Mouse (Mus musculus): Measurements from ENCODE around the gene Olfr95.

DNA sequence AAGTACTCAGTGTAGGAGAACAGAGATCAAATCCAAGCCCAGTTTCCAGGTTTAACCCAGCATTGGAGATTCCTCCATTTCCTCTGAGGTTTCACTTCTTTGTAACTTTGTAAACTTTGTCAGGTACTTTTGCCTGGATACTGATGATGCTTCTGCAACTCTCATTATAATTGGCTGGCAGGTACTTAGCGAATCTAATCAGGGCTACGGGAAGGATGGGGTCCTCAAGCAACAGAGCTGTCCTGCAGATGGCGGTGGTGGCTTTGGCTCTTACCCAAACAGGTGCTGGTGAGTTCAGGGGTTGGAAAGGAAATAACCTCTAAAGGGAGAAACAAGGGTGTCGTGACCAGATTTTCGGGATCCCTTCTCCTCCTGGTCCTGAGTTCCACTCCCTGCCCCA, 33.8 kb upstream of the Olfr95 start:
- TF ChIP-seq CTCF (IDR thresholded peaks at IDR 0.05; ENCODE audit: low read depth), result no peak
- no peak for TF ChIP-seq EP300 (IDR thresholded peaks at IDR 0.05; ENCODE audit: low read depth)
